Mouse (Mus musculus): ENCODE measurements around the gene Spcs2. TPM values are rescaled to one million over a fixed set of nuclear protein-coding genes. Genes with fewer than 3 reads are reported as not detected.

The Spcs2 gene
- polyA plus RNA-seq, 1 experiment from 2014 or later, result 400 TPM

DNA sequence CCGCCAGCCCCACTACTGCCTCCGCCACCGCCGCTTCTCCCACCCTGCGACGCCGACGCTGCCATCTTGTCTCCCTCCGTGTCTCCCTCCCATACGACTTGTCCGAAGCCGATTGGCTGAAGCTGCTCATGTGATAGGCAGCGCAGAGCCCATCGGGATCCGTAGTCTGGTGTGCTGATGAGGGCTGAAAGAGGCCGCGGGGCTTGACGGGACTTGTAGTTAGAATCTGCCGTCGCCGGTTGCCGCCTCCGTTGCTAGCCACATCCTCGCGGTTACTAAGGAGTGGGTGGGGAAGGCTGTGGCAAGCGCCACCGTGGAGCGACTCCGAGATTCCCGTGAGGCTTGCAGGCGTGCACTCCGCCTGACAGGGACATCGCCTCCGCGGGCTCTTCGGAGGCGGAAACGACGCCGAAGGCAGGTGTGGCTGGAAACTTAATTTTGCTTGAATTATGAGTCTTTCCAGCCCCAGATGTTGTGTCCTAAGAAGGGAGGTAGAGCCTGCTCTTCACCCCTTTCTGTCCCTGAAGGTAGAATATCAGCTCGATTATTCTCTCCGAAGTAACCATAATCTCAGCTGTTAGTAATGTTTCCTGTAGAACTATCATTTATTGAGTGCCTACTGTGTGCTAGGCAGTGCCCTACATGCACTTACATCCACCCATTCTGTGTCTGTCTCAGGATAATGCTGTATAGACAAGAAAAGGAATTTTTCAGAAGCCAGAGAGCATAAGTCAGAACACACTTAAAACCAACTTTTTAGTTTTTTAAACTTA, 4.3 kb downstream of the Spcs2 start, which contains the start of gene Xrra1:
Gene Xrra1, plus strand, starts transcription at position 304 of the 773 bp plus-strand sequence.
- H3K27me3 ChIP-seq, result no peaks in the 10 kb centered on the region
- H3K9me3 ChIP-seq, result no peaks in the 10 kb centered on the region
- H3K9ac ChIP-seq, result peak within 1 kb of the TSS; percentile 63
- under 1% methylated on average over 42 of the region's 42 CpGs for WGBS
- peak within 1 kb of the TSS; percentile 81 for H3K4me2 ChIP-seq
- ATAC-seq (ENCODE audit: borderline replicate concordance, extremely low read depth, low FRiP score, low TSS enrichment), result peak; percentile 99
- H3K4me3 ChIP-seq, result peak within 1 kb of the TSS; percentile 66
- H3K4me1 ChIP-seq, result peaks cover 20% of the 10 kb centered on the region
- H3K36me3 ChIP-seq, result peaks cover 18% of the 10 kb centered on the region
- H3K27ac ChIP-seq, result peak within 1 kb of the TSS; percentile 60

DNA sequence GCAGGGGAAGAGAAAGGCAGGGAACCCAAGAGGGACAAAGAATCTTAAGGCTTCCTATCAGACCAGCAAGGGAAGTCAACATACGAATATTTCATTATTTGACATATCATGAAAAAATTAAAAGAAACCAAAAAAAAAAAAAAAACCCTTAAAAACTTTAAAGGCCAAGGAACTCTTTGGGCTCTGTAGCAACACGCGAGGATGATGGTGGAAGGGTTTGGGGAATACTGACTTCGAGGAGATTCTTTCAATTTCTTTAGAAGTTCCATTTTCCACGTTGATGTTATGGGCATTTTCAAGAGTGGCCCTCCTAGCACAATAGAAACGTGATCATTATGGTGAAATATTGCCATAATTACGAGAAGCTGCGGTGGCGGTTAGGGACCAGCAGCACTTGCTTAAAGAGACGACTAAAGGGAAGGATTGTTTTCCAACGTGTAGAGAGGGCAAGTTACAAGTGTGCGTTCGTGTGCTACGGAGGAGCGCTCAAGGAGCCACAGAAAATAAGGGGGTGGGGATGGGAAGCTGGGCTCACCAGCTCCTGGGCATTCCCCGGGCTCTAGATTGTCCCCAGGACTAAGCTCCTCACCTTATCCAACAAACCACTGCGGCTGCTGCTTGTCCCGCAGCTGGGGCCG, 5.0 kb downstream of the Spcs2 start:
- Histone ChIP-seq H3K4me2 (peak overlapping the region; percentile 81), H3K4me1 (peaks cover 20% of the 10 kb centered on the region), H3K4me3 (peak overlapping the region; percentile 66), H3K9me3 (no peaks in the 10 kb centered on the region), H3K36me3 (peaks cover 25% of the 10 kb centered on the region), H3K27me3 (no peaks in the 10 kb centered on the region), H3K27ac (peak overlapping the region; percentile 60), H3K9ac (peak overlapping the region; percentile 63)
- WGBS, result 1% methylated on average over 19 of the region's 19 CpGs
- peak; percentile 60; the same call in 1 of the 2 replicates for ATAC-seq (ENCODE audit: borderline replicate concordance, extremely low read depth, low FRiP score, low TSS enrichment)

DNA sequence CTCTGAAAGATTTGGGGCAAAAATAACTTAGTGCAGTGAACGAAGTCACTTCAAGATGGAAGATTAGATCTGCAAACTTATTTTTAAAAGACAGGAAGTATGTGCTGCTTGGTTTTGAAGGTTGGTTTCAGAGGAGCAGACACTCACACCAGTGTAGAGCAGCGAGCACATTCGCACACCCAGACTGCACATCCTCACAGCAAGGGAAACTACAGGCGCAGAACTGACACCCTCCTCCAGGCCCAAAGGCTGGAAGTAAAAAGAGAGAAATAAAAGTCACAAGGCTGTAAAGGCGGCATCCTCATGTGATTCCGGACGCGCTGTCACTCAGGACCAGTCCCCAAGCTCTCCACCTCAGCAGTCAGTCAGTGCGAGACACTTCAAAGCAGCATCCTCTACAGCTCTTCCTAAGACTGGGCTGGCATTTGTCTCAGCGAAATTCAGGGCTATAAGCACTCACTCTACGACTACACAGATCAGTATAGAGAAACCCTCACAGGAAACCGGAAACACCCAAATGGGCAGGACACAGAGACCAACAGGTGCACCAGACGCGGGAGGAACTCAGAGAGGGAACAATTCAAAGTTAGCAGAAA, 6.9 kb downstream of the Spcs2 start:
- peaks cover 39% of the 10 kb centered on the region for H3K36me3 ChIP-seq
- H3K27me3 ChIP-seq, result no peaks in the 10 kb centered on the region
- H3K27ac ChIP-seq, result no peak overlapping the region
- H3K4me2 ChIP-seq, result 0 out of 2 replicates have a peak overlapping the region, but pooled peaks have one; percentile 20
- 0 out of 2 replicates have a peak overlapping the region, but pooled peaks have one; percentile 6 for H3K9ac ChIP-seq
- peaks cover 20% of the 10 kb centered on the region for H3K4me1 ChIP-seq
- 83% methylated on average over 14 of the region's 14 CpGs for WGBS
- ATAC-seq (ENCODE audit: borderline replicate concordance, extremely low read depth, low FRiP score, low TSS enrichment), result no peak
- no peak overlapping the region for H3K4me3 ChIP-seq
- H3K9me3 ChIP-seq, result no peaks in the 10 kb centered on the region

DNA sequence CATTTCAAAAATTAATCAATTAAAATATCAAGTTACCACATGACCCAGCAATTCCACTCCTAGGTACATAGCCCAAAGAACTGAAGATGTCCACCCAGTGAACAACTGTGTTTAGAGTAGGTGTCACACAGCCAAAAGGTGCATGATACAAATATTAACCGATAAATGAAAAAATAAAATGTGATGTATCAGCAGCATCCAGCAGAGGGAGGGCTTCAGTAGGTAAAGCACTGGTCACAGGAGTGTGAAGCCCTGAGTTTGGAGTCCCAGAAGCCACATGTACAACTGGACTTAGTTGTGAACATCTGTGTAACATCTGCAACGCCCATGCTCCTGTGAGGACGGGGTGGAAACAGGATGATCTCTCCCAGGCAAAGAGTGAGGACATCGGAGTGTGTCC, 9.0 kb downstream of the Spcs2 start:
- 78% methylated on average over 4 of the region's 4 CpGs for WGBS
- H3K27ac ChIP-seq, result no peak overlapping the region
- no peak overlapping the region for H3K4me3 ChIP-seq
- peaks cover 19% of the 10 kb centered on the region for H3K4me1 ChIP-seq
- peaks cover 44% of the 10 kb centered on the region for H3K36me3 ChIP-seq
- no peak overlapping the region for H3K4me2 ChIP-seq
- ATAC-seq (ENCODE audit: borderline replicate concordance, extremely low read depth, low FRiP score, low TSS enrichment), result no peak
- H3K9me3 ChIP-seq, result no peaks in the 10 kb centered on the region
- H3K9ac ChIP-seq, result no peak overlapping the region
- no peaks in the 10 kb centered on the region for H3K27me3 ChIP-seq

DNA sequence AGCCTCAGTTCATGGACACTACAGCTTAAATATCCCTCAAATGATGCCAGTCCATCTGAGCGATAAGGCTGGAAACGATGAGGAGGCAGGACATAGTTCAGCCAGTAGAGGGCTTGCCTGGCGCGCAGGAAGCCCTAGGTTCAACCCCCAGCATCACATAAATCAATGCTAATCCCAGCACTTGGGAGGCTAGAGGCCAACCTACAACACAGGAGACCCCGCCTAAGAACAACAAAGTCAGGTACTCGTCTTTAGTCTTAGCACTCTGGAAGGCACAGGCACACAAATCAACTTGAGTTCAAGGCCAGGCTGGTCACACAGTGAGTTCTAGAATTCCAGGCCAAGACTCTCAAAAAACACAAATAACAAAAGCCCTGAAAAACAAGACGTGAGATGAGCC, 9.9 kb downstream of the Spcs2 start:
- no peaks in the 10 kb centered on the region for H3K9me3 ChIP-seq
- H3K4me2 ChIP-seq, result no peak overlapping the region
- H3K4me3 ChIP-seq, result no peak overlapping the region
- no peak overlapping the region for H3K9ac ChIP-seq
- peaks cover 16% of the 10 kb centered on the region for H3K4me1 ChIP-seq
- ATAC-seq (ENCODE audit: borderline replicate concordance, extremely low read depth, low FRiP score, low TSS enrichment), result no peak
- WGBS, result 76% methylated on average over 7 of the region's 7 CpGs
- H3K36me3 ChIP-seq, result peaks cover 52% of the 10 kb centered on the region
- H3K27me3 ChIP-seq, result no peaks in the 10 kb centered on the region
- no peak overlapping the region for H3K27ac ChIP-seq

DNA sequence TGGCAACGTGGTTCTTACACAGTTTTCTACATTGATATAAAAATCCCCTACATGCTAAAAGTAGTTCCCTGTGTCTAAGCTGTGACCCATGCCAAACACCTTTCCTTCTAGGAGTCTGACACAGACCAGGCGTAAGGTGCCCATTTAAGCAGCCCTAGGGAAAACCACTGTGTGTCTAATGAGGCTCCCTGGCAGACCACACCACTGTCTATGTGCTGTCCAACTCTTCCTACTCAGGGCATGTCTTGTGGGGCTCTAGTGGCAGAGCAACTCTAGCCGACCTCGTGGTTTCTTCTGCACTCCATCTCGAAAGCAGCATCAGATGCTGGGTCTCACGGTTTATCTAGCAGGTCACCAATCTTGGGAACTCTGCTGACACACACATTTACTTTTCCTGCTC, 11.6 kb downstream of the Spcs2 start:
- peaks cover 62% of the 10 kb centered on the region for H3K36me3 ChIP-seq
- H3K4me1 ChIP-seq, result peaks cover 6% of the 10 kb centered on the region
- H3K27me3 ChIP-seq, result no peaks in the 10 kb centered on the region
- no peak overlapping the region for H3K4me3 ChIP-seq
- H3K9ac ChIP-seq, result no peak overlapping the region
- no peak for ATAC-seq (ENCODE audit: borderline replicate concordance, extremely low read depth, low FRiP score, low TSS enrichment)
- H3K4me2 ChIP-seq, result no peak overlapping the region
- H3K9me3 ChIP-seq, result no peaks in the 10 kb centered on the region
- H3K27ac ChIP-seq, result no peak overlapping the region
- WGBS, result 86% methylated on average over 6 of the region's 6 CpGs

DNA sequence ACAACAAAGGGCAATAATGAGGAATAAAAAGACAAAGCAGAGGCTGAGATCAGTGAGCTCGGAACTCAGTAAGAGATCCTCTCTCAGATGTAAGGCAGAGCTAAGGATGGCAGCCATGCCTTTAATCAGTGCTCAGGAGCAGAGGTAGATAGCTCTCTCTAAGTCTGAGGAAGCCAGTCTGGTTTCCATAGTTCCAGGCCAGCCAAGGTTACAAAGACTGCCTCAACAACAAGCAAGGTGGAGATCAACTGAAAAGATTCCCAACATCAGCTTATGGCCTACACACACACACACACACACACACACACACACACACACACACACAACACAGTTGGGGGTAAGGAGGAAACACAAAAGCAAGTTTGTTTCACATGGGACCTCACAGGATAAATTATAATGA, 12.1 kb downstream of the Spcs2 start:
- H3K4me3 ChIP-seq, result no peak overlapping the region
- 78% methylated on average over 1 of the region's 1 CpGs for WGBS
- ATAC-seq (ENCODE audit: borderline replicate concordance, extremely low read depth, low FRiP score, low TSS enrichment), result no peak
- H3K27me3 ChIP-seq, result no peaks in the 10 kb centered on the region
- no peak overlapping the region for H3K27ac ChIP-seq
- no peaks in the 10 kb centered on the region for H3K9me3 ChIP-seq
- no peak overlapping the region for H3K4me2 ChIP-seq
- H3K36me3 ChIP-seq, result peaks cover 62% of the 10 kb centered on the region
- no peak overlapping the region for H3K9ac ChIP-seq
- H3K4me1 ChIP-seq, result peaks cover 1% of the 10 kb centered on the region

DNA sequence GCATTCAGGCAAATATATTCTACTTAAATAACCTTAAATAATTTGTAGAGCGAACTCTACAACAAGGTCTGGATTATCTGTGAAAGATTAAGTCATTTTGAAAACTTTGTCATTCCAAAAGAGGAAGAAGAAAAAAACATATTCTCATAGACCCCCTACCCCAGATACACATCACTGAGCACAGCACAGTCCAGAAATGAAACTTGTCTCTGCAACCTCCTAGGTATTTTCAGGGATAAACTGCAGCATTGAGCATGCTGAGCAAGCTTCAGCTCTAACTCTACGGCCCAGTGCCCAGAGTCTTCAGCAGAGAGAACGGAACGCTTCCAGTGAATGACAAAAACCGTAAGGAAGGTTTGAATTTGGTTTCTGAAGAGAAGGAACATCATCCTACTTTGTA, 12.7 kb downstream of the Spcs2 start:
- H3K9ac ChIP-seq, result no peak overlapping the region
- no peak overlapping the region for H3K4me3 ChIP-seq
- 89% methylated on average over 5 of the region's 5 CpGs for WGBS
- peaks cover 63% of the 10 kb centered on the region for H3K36me3 ChIP-seq
- no peak overlapping the region for H3K4me2 ChIP-seq
- no peak overlapping the region for H3K27ac ChIP-seq
- ATAC-seq (ENCODE audit: borderline replicate concordance, extremely low read depth, low FRiP score, low TSS enrichment), result no peak
- no peaks in the 10 kb centered on the region for H3K9me3 ChIP-seq
- no peaks in the 10 kb centered on the region for H3K27me3 ChIP-seq
- H3K4me1 ChIP-seq, result no peaks in the 10 kb centered on the region

DNA sequence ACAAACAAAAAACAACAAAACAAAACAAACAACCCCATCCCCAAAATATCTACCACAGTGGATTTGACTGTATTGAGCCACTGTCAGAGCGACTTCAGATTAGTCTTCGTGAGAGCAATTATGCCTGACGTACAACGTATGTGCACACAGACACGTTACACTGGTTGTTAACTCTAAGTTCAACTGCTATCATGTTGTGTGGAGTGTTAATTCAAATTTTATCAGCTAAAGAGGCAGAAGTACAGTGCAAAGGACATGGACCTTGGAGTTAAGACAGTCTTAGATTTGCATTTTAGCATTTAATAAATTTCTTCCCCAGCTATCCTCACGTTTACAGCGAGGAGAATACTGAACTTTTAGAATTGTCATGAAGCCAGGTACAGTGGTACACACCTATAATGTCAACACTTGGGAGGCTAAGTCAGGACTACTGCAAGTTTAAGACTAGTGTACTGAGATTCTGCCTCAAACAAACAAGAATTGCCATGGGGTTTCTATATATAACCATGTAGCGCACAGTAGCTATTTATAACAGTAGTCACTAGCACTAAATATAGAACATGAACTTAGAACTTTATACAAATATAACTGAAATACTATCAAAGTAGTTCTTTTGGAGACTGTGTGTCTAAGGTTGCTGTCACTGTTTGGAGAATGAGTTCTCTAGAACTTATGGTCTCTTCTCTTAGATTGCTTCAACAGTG, 17.6 kb downstream of the Spcs2 start:
- Histone ChIP-seq H3K4me2 (no peak overlapping the region), H3K9ac (no peak overlapping the region), H3K9me3 (no peaks in the 10 kb centered on the region), H3K4me1 (no peaks in the 10 kb centered on the region), H3K27ac (no peak overlapping the region), H3K27me3 (no peaks in the 10 kb centered on the region), H3K36me3 (peaks cover 77% of the 10 kb centered on the region), H3K4me3 (no peak overlapping the region)
- no peak for ATAC-seq (ENCODE audit: borderline replicate concordance, extremely low read depth, low FRiP score, low TSS enrichment)
- 92% methylated on average over 8 of the region's 8 CpGs for WGBS

DNA sequence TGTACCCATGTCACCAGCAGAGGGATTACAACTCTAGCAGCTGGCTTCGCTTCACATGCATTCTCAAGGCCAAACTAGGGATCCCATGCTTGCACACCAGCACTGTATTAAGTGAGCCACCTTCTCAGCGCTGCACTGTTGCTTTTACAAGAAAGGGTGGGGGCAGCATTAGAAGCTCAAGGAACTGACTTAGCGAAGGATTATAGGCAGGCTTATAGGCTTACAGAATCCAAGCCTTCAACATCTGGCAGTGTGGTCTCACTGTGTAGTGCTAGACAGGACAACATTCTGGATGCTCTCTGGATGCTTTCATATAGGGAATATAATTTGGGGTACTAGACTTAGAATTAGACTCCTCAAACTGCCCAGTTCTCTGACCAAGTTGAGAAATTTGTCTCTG, 25.0 kb downstream of the Spcs2 start:
- WGBS, result 88% methylated on average over 3 of the region's 3 CpGs
- no peak overlapping the region for H3K9ac ChIP-seq
- peaks cover 48% of the 10 kb centered on the region for H3K36me3 ChIP-seq
- H3K27ac ChIP-seq, result peak overlapping the region; percentile 72
- H3K9me3 ChIP-seq, result no peaks in the 10 kb centered on the region
- H3K4me2 ChIP-seq, result no peak overlapping the region
- peaks cover 12% of the 10 kb centered on the region for H3K4me1 ChIP-seq
- no peak for ATAC-seq (ENCODE audit: borderline replicate concordance, extremely low read depth, low FRiP score, low TSS enrichment)
- no peak overlapping the region for H3K4me3 ChIP-seq
- H3K27me3 ChIP-seq, result no peaks in the 10 kb centered on the region

DNA sequence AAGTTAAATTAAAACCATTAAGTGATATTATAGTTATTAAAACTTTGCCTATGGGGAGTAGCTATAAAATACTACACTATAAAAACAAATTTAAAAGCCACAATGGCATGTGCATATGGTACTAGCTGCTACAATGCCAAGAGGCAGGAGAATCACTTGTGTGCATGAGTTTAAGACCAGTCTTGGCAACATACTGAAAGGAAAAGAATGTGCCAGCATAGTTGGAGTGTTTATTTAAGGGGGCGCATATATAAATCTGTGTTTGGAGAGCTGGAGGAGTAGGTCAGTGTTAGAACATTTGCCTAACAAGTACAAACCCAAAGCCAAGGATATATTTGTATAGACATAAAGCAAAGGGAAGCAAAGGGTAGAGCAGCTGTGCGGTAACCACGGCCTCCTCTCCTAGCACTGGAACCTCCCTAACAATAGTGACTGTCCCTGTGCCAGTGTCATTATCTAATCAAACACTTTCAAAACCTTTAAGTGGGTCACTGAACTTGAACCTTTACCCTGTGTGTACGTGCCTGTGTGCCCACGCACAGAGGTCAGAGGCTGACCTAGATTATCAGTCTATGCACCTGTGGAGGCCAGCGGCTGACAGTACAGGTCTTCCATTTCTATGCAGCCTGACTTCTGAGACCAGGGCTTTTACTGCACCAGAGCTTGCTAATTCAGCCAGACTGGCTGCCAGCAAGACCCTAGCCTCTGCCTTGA, 25.7 kb downstream of the Spcs2 start:
- H3K4me1 ChIP-seq, result peaks cover 12% of the 10 kb centered on the region
- H3K27me3 ChIP-seq, result no peaks in the 10 kb centered on the region
- no peak overlapping the region for H3K4me3 ChIP-seq
- no peak overlapping the region for H3K4me2 ChIP-seq
- H3K9me3 ChIP-seq, result no peaks in the 10 kb centered on the region
- peak overlapping the region; percentile 72 for H3K27ac ChIP-seq
- H3K9ac ChIP-seq, result no peak overlapping the region
- peak; percentile 88 for ATAC-seq (ENCODE audit: borderline replicate concordance, extremely low read depth, low FRiP score, low TSS enrichment)
- H3K36me3 ChIP-seq, result peaks cover 40% of the 10 kb centered on the region
- WGBS, result 50% methylated on average over 6 of the region's 6 CpGs

All from lung, embryonic 15.5 days (tissue).